Mouse (Mus musculus) stomach, embryonic 15.5 days (tissue): ENCODE data around the gene Apoc4. TPM values are rescaled to one million over a fixed set of nuclear protein-coding genes. Genes with fewer than 3 reads are reported as not detected.
A peak's percentile ranks its signal among the peaks of the same experiment; 100 is the strongest.

Experiments used
- ATAC-seq: fragments of 200-750 bp; cut with Nextera tagmentation; 2 replicates; pipeline ENCODE4 v1.8.0; 2017; ENCODE audit warnings: low read depth, moderate number of reproducible peaks, moderate TSS enrichment; ENCODE audit not compliant: insufficient read depth, low FRiP score
- H3K27ac ChIP-seq: fragments of 300-500 bp; sonication (generic); 2 replicates; pipeline ENCODE4 v1.5.1; 2015; ENCODE audit warnings: mild to moderate bottlenecking, inconsistent platforms
- H3K27me3 ChIP-seq: fragments of 300-500 bp; sonication (generic); replicated peaks from 2 replicates; pipeline ENCODE4 v1.6.1; 2015; ENCODE audit warnings: inconsistent platforms
- H3K36me3 ChIP-seq: fragments of 300-500 bp; sonication (generic); 2 replicates; pipeline ENCODE4 v1.6.1; 2015; ENCODE audit warnings: inconsistent platforms
- H3K4me1 ChIP-seq: fragments of 300-500 bp; sonication (generic); 2 replicates; pipeline ENCODE4 v1.6.1; 2015; ENCODE audit warnings: inconsistent platforms
- H3K4me2 ChIP-seq: fragments of 300-500 bp; sonication (generic); 2 replicates; pipeline ENCODE4 v1.6.1; 2015; ENCODE audit warnings: mild to moderate bottlenecking, inconsistent platforms
- H3K4me3 ChIP-seq: fragments of 300-500 bp; sonication (generic); replicated peaks from 2 replicates; pipeline ENCODE4 v1.5.1; 2015; ENCODE audit warnings: inconsistent platforms
- H3K9ac ChIP-seq: fragments of 300-500 bp; sonication (generic); 2 replicates; pipeline ENCODE4 v1.6.1; 2015; ENCODE audit warnings: inconsistent platforms
- H3K9me3 ChIP-seq: fragments of 300-500 bp; sonication (generic); 2 replicates; pipeline ENCODE4 v1.6.1; 2016; ENCODE audit warnings: inconsistent platforms
- WGBS: fragments of 180-500 bp; shearing (Covaris S2); methylation state at CpG from one replicate; pipeline ENCODE4 v1.1.7; 2015; 5-methylcytosine and 5-hydroxymethylcytosine counted together
- polyA plus RNA-seq: library from polyadenylated mRNA; unstranded; fragments of >200 nt; fragmentation: Nextera tagmentation; extraction: Ambion mirVana; gene quantifications from 2 replicates; pipeline ENCODE4 v1.2.1, GENCODE M21; 2015

The Apoc4 gene
- polyA plus RNA-seq, 1 experiment from 2014 or later: 23.5 TPM

DNA sequence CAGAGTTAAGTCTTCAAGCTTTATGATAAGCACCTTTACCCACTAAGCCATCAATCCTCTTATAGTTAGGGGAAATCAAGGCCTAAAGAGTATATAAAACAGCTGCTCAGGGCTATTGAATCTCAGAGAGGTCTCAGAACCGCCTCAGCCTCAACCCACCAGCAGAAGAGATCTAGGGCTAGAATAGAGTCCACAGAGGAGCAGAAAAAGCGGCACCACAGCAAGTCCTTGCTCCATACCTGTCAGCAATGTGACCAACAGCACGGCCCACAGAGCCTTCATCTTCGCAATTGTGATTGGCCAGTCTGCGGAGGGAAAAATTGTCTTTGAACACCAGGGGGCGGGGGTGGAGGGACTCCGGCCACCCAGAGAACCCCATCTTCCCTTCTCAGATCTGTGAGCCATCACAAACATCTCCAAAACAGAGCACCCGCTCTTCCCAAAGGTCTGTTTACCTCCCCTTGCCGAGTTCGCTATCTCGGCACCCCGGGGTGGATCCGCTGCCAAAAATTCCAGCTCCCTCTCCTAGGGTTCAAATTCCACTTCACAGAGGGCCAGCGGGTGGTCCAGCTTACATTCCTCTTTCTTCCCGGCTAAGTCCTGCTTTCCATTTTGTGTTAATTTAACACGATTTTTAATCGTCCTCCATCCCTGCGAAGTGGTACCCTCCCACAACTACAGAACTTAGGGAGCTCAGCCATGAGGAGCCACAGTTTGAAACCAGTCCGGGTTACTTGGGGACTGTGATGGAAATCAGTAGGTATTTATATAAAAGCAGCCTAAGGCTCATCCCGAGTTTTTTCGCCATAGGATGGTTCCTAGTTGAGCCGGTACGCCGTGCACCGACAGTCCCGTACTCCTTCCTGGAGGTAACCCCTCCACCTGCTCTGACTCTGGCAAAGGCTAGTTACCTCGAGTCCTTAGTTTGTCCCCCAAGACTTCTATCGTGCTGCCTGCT, 16.9 kb upstream of the Apoc4 start:
- no peaks in the 10 kb centered on the region for H3K27me3 ChIP-seq
- peaks cover 43% of the 10 kb centered on the region for H3K4me1 ChIP-seq
- no peaks in the 10 kb centered on the region for H3K9me3 ChIP-seq
- H3K9ac ChIP-seq: 0 out of 2 replicates have a peak overlapping the region, but pooled peaks have one; percentile 4
- peak overlapping the region; percentile 65 for H3K4me2 ChIP-seq
- peak overlapping the region; percentile 37 for H3K4me3 ChIP-seq
- whole genome bisulfite sequencing: 3% methylated on average over 28 of the region's 28 CpGs
- peak overlapping the region; percentile 41; the same call in 1 of the 2 replicates for H3K27ac ChIP-seq
- no peak for ATAC-seq
- H3K36me3 ChIP-seq: peaks cover 10% of the 10 kb centered on the region

DNA sequence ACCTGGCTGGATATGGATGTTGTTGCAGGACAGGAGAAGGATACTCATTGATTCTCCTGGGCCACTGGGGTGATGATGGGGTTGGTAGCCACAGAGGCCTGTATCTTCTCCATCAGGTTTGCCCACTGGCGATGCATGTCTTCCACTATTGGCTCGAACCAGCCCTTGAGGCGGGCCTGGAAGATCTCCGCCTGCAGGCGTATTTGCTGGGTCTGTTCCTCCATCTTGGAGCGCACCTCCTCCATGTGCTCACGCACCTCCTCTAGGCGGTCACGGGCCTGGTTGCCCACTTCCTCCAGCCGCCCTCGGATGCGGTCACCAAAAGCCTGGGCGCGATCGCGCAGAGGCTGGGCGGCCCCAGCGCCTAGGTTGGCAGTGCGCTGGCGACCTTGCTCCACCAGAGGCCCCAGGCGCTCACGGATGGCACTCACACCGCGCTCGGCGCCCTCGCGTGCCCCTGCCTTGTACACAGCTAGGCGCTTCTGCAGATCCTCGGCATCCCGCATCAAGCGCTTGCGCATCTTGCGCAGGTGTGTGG, 15.1 kb upstream of the Apoc4 start:
- Histone ChIP-seq H3K27ac (no peak overlapping the region), H3K9ac (no peak overlapping the region), H3K4me2 (no peak overlapping the region), H3K4me1 (peaks cover 48% of the 10 kb centered on the region), H3K27me3 (no peaks in the 10 kb centered on the region), H3K36me3 (peaks cover 1% of the 10 kb centered on the region; the same call in 1 of the 2 replicates), H3K9me3 (no peaks in the 10 kb centered on the region), H3K4me3 (no peak overlapping the region)
- WGBS: 91% methylated on average over 34 of the region's 34 CpGs
- no peak for ATAC-seq

- 76% methylated on average over 6 of the region's 6 CpGs for WGBS
- Histone ChIP-seq H3K4me3 (no peak overlapping the region), H3K4me1 (peaks cover 45% of the 10 kb centered on the region), H3K9me3 (no peaks in the 10 kb centered on the region), H3K27ac (no peak overlapping the region), H3K9ac (no peak overlapping the region), H3K4me2 (no peak overlapping the region), H3K27me3 (no peaks in the 10 kb centered on the region), H3K36me3 (no peaks in the 10 kb centered on the region)
- no peak for ATAC-seq
Measured at GRCm38 (mm10) chr7:19695881-19696280, 14.6 kb upstream of the Apoc4 start.

DNA sequence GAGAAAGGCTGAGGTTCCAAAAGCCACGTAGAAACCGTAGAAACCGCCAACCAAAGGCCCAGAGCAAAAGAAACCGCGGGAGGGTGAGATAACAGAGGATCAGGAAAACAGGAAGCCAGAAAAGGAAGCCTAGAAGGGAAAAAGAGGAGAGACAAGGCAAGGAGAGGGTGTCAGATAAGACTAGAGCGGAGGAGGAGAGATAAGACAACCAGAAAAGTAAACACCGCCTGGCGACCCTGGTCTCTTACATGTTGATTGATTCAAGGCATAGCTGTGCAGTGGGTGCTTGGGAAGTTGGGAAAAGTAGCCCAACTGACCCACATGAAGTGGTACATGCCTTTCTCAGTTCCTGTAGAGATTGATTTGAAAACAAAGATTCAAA, 13.9 kb upstream of the Apoc4 start:
- Histone ChIP-seq H3K27ac (peak overlapping the region; percentile 54; the same call in 1 of the 2 replicates), H3K9me3 (no peaks in the 10 kb centered on the region), H3K36me3 (no peaks in the 10 kb centered on the region), H3K4me2 (no peak overlapping the region), H3K4me1 (peaks cover 40% of the 10 kb centered on the region), H3K27me3 (no peaks in the 10 kb centered on the region), H3K4me3 (no peak overlapping the region), H3K9ac (no peak overlapping the region)
- WGBS: 20% methylated on average over 8 of the region's 8 CpGs
- ATAC-seq: no peak

- Histone ChIP-seq H3K4me3 (no peak overlapping the region), H3K4me1 (peaks cover 36% of the 10 kb centered on the region), H3K4me2 (no peak overlapping the region), H3K9ac (no peak overlapping the region), H3K27ac (peak overlapping the region; percentile 54; the same call in 1 of the 2 replicates), H3K27me3 (no peaks in the 10 kb centered on the region), H3K9me3 (no peaks in the 10 kb centered on the region), H3K36me3 (no peaks in the 10 kb centered on the region)
- no peak for ATAC-seq
- WGBS: 72% methylated on average over 10 of the region's 10 CpGs
Measured at GRCm38 (mm10) chr7:19694336-19695212, 13.3 kb upstream of the Apoc4 start.

DNA sequence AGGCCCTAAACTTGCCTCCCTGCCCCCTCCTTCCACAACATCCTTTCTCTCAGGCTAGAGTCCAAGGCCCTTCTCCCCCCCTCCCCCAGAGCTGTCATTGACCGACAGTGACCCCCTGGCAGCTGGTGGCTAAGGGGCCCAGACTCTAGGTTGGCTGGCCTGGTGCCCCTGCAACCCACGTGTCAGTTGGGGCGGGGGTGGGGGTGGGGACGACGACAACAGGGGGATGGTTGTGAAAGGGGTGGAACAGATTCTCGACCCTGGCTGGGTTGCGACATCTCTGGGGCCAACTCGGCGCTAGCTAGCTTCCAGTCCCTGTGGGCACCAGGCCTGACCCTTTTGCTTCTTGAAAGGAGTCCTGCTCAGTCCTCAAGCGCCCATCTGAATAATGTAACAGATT, 12.1 kb upstream of the Apoc4 start:
- peak overlapping the region; percentile 40 for H3K27ac ChIP-seq
- WGBS: 32% methylated on average over 10 of the region's 10 CpGs
- H3K4me3 ChIP-seq: no peak overlapping the region
- no peaks in the 10 kb centered on the region for H3K36me3 ChIP-seq
- no peaks in the 10 kb centered on the region for H3K27me3 ChIP-seq
- no peak overlapping the region for H3K9ac ChIP-seq
- H3K4me1 ChIP-seq: peaks cover 25% of the 10 kb centered on the region
- no peaks in the 10 kb centered on the region for H3K9me3 ChIP-seq
- ATAC-seq: peak; percentile 23; the same call in 1 of the 2 replicates
- no peak overlapping the region for H3K4me2 ChIP-seq

DNA sequence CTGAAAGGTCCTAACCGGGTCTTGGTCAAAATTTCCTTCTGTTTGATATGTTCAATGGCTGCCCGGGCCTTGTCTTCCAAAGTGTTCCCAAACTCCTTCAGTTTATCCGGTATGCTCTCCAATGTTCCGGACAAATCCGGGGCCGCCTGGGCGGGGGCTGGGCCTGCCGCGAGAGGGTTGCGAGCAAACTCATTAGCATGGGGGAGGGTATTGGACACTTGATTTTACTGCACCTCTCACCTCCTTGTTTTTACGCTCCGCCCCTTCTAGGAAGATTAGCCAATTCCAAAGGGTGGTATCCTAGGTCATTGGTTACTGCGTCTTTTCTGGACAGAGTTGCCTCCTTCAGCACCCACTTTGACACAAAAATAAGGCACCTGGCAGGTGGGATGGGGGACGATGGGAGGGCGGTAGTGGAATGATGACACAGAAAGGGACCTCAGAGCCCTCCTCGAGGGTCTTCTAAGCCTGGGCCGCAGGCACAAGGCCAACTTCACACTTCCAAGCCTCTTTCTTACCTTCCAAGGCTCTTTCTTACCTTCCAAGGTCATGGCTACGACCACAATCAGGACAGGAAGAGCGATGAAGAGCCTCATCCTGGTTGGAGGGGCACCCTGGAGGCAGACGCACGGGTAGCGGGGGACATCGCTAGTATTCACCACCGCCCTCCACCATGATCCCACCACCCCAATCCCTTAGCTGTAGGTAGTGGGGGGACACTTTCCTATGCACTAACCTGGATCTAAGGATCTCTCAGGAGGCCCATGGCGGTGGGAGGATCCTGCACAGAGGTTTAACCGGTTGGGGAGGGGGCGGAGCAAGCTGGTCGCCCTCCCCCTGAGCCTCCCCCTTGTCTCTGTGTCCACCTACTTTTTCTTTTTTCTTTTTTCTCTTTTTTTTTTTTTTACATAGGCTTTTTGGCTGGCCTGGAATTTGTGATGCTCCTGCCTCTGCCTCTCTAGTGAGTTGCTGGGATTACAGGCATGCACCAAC, 10.9 kb upstream of the Apoc4 start, which contains the start of gene Apoc1:
Apoc1 (minus strand) TSS at position 788 of the 993 bp plus-strand sequence.
- 51% methylated on average over 28 of the region's 28 CpGs for WGBS
- Histone ChIP-seq H3K9ac (no peak within 1 kb of the TSS), H3K27ac (peak within 1 kb of the TSS; percentile 40; the same call in 1 of the 2 replicates), H3K4me1 (peaks cover 21% of the 10 kb centered on the region), H3K27me3 (no peaks in the 10 kb centered on the region), H3K9me3 (no peaks in the 10 kb centered on the region), H3K4me2 (peak within 1 kb of the TSS; percentile 29; the same call in 1 of the 2 replicates), H3K4me3 (no peak within 1 kb of the TSS), H3K36me3 (no peaks in the 10 kb centered on the region)
- no peak for ATAC-seq

GRCm38 (mm10) chr7:19691434-19691833, 10.2 kb upstream of the Apoc4 start:
- no peak overlapping the region for H3K27ac ChIP-seq
- H3K4me1 ChIP-seq: peaks cover 21% of the 10 kb centered on the region
- H3K4me2 ChIP-seq: peak overlapping the region; percentile 29; the same call in 1 of the 2 replicates
- no peaks in the 10 kb centered on the region for H3K36me3 ChIP-seq
- ATAC-seq: no peak
- H3K27me3 ChIP-seq: no peaks in the 10 kb centered on the region
- no peak overlapping the region for H3K4me3 ChIP-seq
- WGBS: 76% methylated on average over 6 of the region's 6 CpGs
- no peak overlapping the region for H3K9ac ChIP-seq
- no peaks in the 10 kb centered on the region for H3K9me3 ChIP-seq

DNA sequence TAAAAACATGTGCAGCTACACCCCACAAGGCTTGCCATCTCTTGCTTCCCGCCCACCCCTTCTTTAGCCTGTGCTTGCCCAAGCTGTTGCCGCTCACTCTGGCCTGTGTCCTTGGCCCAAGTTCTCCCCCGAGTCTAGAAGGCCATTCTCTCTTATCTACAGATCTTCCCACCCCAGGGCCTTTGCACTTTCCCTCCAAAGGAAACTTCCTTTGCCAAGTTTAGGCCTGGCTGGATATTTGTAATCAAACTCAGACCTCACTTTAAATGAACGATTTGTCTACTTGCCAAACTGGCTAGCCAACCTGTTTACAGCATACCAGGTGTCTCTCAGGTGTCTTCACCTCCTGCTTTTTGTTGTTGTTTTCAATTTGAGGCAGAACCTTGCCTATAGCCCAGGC, 9.6 kb upstream of the Apoc4 start:
- Histone ChIP-seq H3K36me3 (no peaks in the 10 kb centered on the region), H3K27me3 (no peaks in the 10 kb centered on the region), H3K4me1 (peaks cover 21% of the 10 kb centered on the region), H3K4me3 (no peak overlapping the region), H3K9ac (no peak overlapping the region), H3K27ac (no peak overlapping the region), H3K9me3 (no peaks in the 10 kb centered on the region), H3K4me2 (no peak overlapping the region)
- ATAC-seq: no peak
- WGBS: 86% methylated on average over 4 of the region's 4 CpGs

DNA sequence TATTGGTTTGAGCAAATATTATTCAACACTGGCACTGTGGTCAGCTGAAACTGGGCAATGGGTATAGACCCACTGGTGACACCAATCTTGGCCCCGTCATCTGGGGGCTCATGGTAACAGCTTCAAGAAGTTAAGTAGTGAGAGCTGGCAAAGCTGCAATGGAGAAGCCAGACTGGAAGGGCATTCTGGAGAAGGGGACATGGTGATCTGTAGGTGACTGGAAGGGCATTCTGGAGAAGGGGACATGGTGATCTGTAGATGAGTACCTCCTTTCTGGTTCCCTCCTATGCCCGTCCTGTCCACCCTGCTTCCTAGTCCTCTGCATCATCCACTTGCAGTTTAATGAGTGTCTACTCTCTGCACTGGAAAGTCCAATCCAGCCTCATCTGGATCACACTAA, 7.3 kb upstream of the Apoc4 start:
- H3K4me1 ChIP-seq: peaks cover 13% of the 10 kb centered on the region
- H3K27me3 ChIP-seq: no peaks in the 10 kb centered on the region
- ATAC-seq: no peak
- no peak overlapping the region for H3K27ac ChIP-seq
- H3K9ac ChIP-seq: no peak overlapping the region
- 97% methylated on average over 2 of the region's 2 CpGs for WGBS
- no peaks in the 10 kb centered on the region for H3K9me3 ChIP-seq
- H3K36me3 ChIP-seq: no peaks in the 10 kb centered on the region
- H3K4me2 ChIP-seq: no peak overlapping the region
- no peak overlapping the region for H3K4me3 ChIP-seq

DNA sequence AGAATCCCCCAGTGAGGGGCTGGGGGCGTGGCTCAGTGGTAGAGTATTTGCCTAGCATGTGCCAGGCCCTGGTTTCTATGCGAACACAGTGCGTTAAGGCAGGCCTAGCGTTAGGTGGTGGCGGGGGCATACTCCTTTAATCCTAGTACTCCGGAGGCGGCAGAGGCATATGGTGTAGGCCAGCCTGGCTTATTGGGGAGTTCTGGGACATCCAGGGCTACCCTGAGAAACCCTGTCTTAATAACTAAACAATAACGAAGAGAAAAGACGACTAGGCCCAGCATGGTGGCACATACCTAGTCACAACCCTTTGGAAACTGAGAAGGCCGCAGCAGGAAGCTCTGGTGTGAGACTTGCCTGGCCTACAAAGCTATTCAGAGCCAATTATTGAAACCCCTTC, 6.8 kb upstream of the Apoc4 start:
- Histone ChIP-seq H3K4me2 (no peak overlapping the region), H3K4me1 (peaks cover 8% of the 10 kb centered on the region), H3K27me3 (no peaks in the 10 kb centered on the region), H3K9me3 (no peaks in the 10 kb centered on the region), H3K36me3 (no peaks in the 10 kb centered on the region), H3K9ac (no peak overlapping the region), H3K4me3 (no peak overlapping the region), H3K27ac (no peak overlapping the region)
- no peak for ATAC-seq
- 91% methylated on average over 10 of the region's 10 CpGs for whole genome bisulfite sequencing
